In genomic region chr9:23589024-23589423, GRCm38 (mm10) we compare ENCODE assay signal across 16 mouse cellular contexts.
"Had no signal": no experiment of that assay in that cellular context is flagged by ENCODE, and none has a peak within 500 bp of the region (broad histone marks: within the 10 kb centered on the region; RNA-seq: fewer than 3 reads in every experiment).

No protein-coding gene starts in this region.

- H3K4me2 ChIP-seq: neural tube, embryonic 13.5 days; neural tube, embryonic 15.5 days; stomach, embryonic 15.5 days had no signal

- H3K4me1 ChIP-seq: neural tube, embryonic 13.5 days; neural tube, embryonic 15.5 days; stomach, embryonic 15.5 days had no signal

- H3K36me3 ChIP-seq: neural tube, embryonic 13.5 days; neural tube, embryonic 15.5 days; stomach, embryonic 15.5 days had no signal

- H3K27me3 ChIP-seq: neural tube, embryonic 13.5 days; neural tube, embryonic 15.5 days; stomach, embryonic 15.5 days had no signal

- H3K9ac ChIP-seq: neural tube, embryonic 13.5 days; neural tube, embryonic 15.5 days; stomach, embryonic 15.5 days had no signal

- H3K9me3 ChIP-seq: neural tube, embryonic 13.5 days; neural tube, embryonic 15.5 days; stomach, embryonic 15.5 days had no signal

- DNase-seq: retina, postnatal 1 day; right cerebral cortex, adult 18-20 months; right cerebral cortex, postnatal 14 days; right cerebral cortex, postnatal 25 days; right cerebral cortex, postnatal 4 days; spleen, adult 18-20 months; thymus, adult 18-20 months; thymus, adult 2 months; thymus, postnatal 14 days; thymus, postnatal 25 days; thymus, postnatal 36 days; thymus, postnatal 4 days had no signal

- H3K4me3 ChIP-seq: neural tube, embryonic 13.5 days; neural tube, embryonic 15.5 days; stomach, embryonic 15.5 days had no signal

- H3K27ac ChIP-seq: neural tube, embryonic 13.5 days; neural tube, embryonic 15.5 days; stomach, embryonic 15.5 days; stomach, postnatal 0 days had no signal
